Mouse (Mus musculus): ENCODE data around the gene Snx8.
A peak's percentile ranks its signal among the peaks of the same experiment; 100 is the strongest.
"Not testable (repeated sequence)": the region's sequence is repeated elsewhere in the genome, so short reads cannot be mapped to it uniquely, and the experiment has no call there.

Snx8 gene

GRCm38 (mm10) chr5:140383559-140383958 is 5.5 kb downstream of the Snx8 start:
- DNase-seq: peak; percentile 52 to 53

- DNase-seq: no peak
Observed at GRCm38 (mm10) chr5:140382688-140383087, 6.4 kb downstream of the Snx8 start.

- DNase-seq: no peak
Observed at GRCm38 (mm10) chr5:140381156-140381555, 7.9 kb downstream of the Snx8 start.

GRCm38 (mm10) chr5:140379299-140379698 is 9.8 kb downstream of the Snx8 start:
- DNase-seq: no peak

GRCm38 (mm10) chr5:140378121-140378853 is 10.8 kb downstream of the Snx8 start:
- peak; percentile 73 to 81 for DNase-seq

- no peak for DNase-seq
Observed at GRCm38 (mm10) chr5:140375249-140375829, 13.7 kb downstream of the Snx8 start.

- DNase-seq: no peak
Observed at GRCm38 (mm10) chr5:140374226-140374625, 14.8 kb downstream of the Snx8 start.

GRCm38 (mm10) chr5:140373711-140374110 is 15.4 kb downstream of the Snx8 start:
- no peak for DNase-seq

GRCm38 (mm10) chr5:140371671-140372070 is 17.4 kb downstream of the Snx8 start:
- no peak for DNase-seq

GRCm38 (mm10) chr5:140370446-140371254 is 18.4 kb downstream of the Snx8 start:
- peak; percentile 48 to 66 for DNase-seq

- DNase-seq: no peak
Observed at GRCm38 (mm10) chr5:140369466-140369865, 19.6 kb downstream of the Snx8 start.

- DNase-seq: no peak
Observed at GRCm38 (mm10) chr5:140368926-140369325, 20.1 kb downstream of the Snx8 start.

- not testable (repeated sequence) for DNase-seq
Observed at GRCm38 (mm10) chr5:140368126-140368525, 20.9 kb downstream of the Snx8 start.

GRCm38 (mm10) chr5:140364415-140364814 is 24.6 kb downstream of the Snx8 start:
- DNase-seq: peak; percentile 75 to 87

- DNase-seq: peak; percentile 74 to 75
Observed at GRCm38 (mm10) chr5:140359930-140360674, 29.0 kb downstream of the Snx8 start.

GRCm38 (mm10) chr5:140357466-140357865 is 31.6 kb downstream of the Snx8 start:
- no peak for DNase-seq

GRCm38 (mm10) chr5:140355934-140356333 is 33.1 kb downstream of the Snx8 start:
- DNase-seq: no peak

GRCm38 (mm10) chr5:140352352-140352751 is 36.7 kb downstream of the Snx8 start:
- peak; percentile 44 to 49 for DNase-seq

GRCm38 (mm10) chr5:140350731-140351497 is 38.1 kb downstream of the Snx8 start:
- peak; percentile 61 to 71 for DNase-seq

- no peak for DNase-seq
Observed at GRCm38 (mm10) chr5:140349882-140350281, 39.2 kb downstream of the Snx8 start.

GRCm38 (mm10) chr5:140346050-140346449 is 43.0 kb downstream of the Snx8 start:
- DNase-seq: no peak

- no peak for DNase-seq
Observed at GRCm38 (mm10) chr5:140345244-140345643, 43.8 kb downstream of the Snx8 start.
